In the genomic region with DNA sequence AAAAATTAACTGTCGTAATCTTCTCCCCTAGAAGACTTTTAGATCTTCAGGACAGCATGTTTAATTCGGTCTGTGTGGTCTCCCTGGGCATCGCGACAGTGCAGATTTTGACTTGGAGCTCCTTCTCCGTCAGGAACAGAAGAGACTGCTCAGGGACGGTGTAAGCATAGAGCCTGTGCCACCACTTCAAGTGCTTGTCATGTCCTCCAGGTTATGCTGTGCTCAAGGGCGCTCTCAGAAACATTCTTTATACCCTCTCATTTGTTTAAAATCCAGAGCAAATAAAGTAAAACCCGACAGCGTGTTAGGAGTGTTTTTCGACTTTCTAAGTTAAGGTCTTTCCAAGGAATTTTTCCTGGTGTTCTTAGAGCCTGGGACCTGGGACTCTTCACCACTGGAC, we compare ENCODE assay signal across 18 mouse cellular contexts. TPM values are rescaled to one million over a fixed set of nuclear protein-coding genes. Genes with fewer than 3 reads are reported as not detected.
"Had no signal": no experiment of that assay in that cellular context is flagged by ENCODE, and none has a peak within 500 bp of the region (broad histone marks: within the 10 kb centered on the region; RNA-seq: fewer than 3 reads in every experiment).

No protein-coding gene starts in this region.

- H3K9ac ChIP-seq: liver, embryonic 13.5 days; liver, embryonic 15.5 days; liver, postnatal 0 days; lung, embryonic 15.5 days; midbrain, embryonic 13.5 days; midbrain, embryonic 15.5 days; neural tube, embryonic 12.5 days; stomach, embryonic 15.5 days had no signal

- H3K4me1 ChIP-seq: liver, embryonic 13.5 days; liver, embryonic 15.5 days; lung, embryonic 15.5 days; midbrain, embryonic 13.5 days; neural tube, embryonic 12.5 days; stomach, embryonic 15.5 days had no signal

- ATAC-seq: liver, postnatal 0 days; midbrain, embryonic 13.5 days; midbrain, embryonic 15.5 days had no signal

- H3K27me3 ChIP-seq: midbrain, embryonic 13.5 days; midbrain, embryonic 15.5 days; neural tube, embryonic 12.5 days; stomach, embryonic 15.5 days had no signal

- H3K9me3 ChIP-seq: liver, embryonic 13.5 days; liver, embryonic 15.5 days; lung, embryonic 15.5 days; megakaryocyte, embryonic 14.5 days; midbrain, embryonic 13.5 days; midbrain, embryonic 15.5 days; neural tube, embryonic 12.5 days; stomach, embryonic 15.5 days had no signal

- H3K27ac ChIP-seq: liver, embryonic 13.5 days; liver, embryonic 15.5 days; lung, embryonic 15.5 days; macrophage; midbrain, embryonic 13.5 days; midbrain, embryonic 15.5 days; neural tube, embryonic 12.5 days; stomach, embryonic 15.5 days; stomach, postnatal 0 days had no signal

- H3K4me2 ChIP-seq: liver, embryonic 11.5 days; liver, embryonic 13.5 days; liver, embryonic 15.5 days; lung, embryonic 15.5 days; midbrain, embryonic 11.5 days; midbrain, embryonic 13.5 days; midbrain, embryonic 15.5 days; neural tube, embryonic 12.5 days; stomach, embryonic 15.5 days had no signal

- DNase-seq: liver, embryonic 13.5 days; liver, postnatal 0 days; right cerebral cortex, postnatal 14 days; thymus, adult 2 months; thymus, postnatal 25 days; thymus, postnatal 4 days had no signal

- H3K4me3 ChIP-seq: liver, embryonic 13.5 days; liver, embryonic 15.5 days; lung, embryonic 15.5 days; megakaryocyte, embryonic 14.5 days; midbrain, embryonic 13.5 days; midbrain, embryonic 15.5 days; neural tube, embryonic 12.5 days; stomach, embryonic 15.5 days had no signal

- H3K36me3 ChIP-seq: liver, embryonic 13.5 days; liver, embryonic 15.5 days; lung, embryonic 15.5 days; midbrain, embryonic 13.5 days; midbrain, embryonic 15.5 days; neural tube, embryonic 12.5 days; stomach, embryonic 15.5 days had no signal

RNA-seq across cellular contexts. Expression of gene Mfsd13b, which starts 32.2 kb away (rescaled TPM):
- polyA plus RNA-seq: liver, embryonic 13.5 days; liver, postnatal 0 days; midbrain, embryonic 13.5 days; neural tube, embryonic 14.5 days had no signal
